Mouse (Mus musculus) hindbrain, embryonic 13.5 days (tissue): ENCODE measurements at regions not wholly inside any gene's neighbourhood (a gene's known extent, or its start where the extent isn't known, plus 50 kb on each side); places are given as distances from the start of the nearest gene placed in this dataset.
"Not testable (repeated sequence)": the region's sequence is repeated elsewhere in the genome, so short reads cannot be mapped to it uniquely, and the experiment has no call there.

Source experiments
- ATAC-seq: fragments of 200-750 bp; cut with Nextera tagmentation; 2 replicates; pipeline ENCODE4 v1.8.0; 2017; ENCODE audit warnings: moderate TSS enrichment; ENCODE audit not compliant: low FRiP score
- H3K27ac ChIP-seq: fragments of 300-500 bp; sonication (generic); 2 replicates; pipeline ENCODE4 v1.5.1; 2015; ENCODE audit warnings: inconsistent platforms, mild to moderate bottlenecking, moderate library complexity
- H3K27me3 ChIP-seq: fragments of 300-500 bp; sonication (generic); 2 replicates; pipeline ENCODE4 v1.6.1; 2015; ENCODE audit warnings: mild to moderate bottlenecking, inconsistent platforms
- H3K36me3 ChIP-seq: fragments of 300-500 bp; sonication (generic); 2 replicates; pipeline ENCODE4 v1.6.1; 2015; ENCODE audit warnings: mild to moderate bottlenecking, inconsistent platforms
- H3K4me1 ChIP-seq: fragments of 300-500 bp; sonication (generic); replicated peaks from 2 replicates; pipeline ENCODE4 v1.6.1; 2015; ENCODE audit warnings: inconsistent platforms
- H3K4me2 ChIP-seq: fragments of 300-500 bp; sonication (generic); 2 replicates; pipeline ENCODE4 v1.6.1; 2015; ENCODE audit warnings: inconsistent platforms, mild to moderate bottlenecking, moderate library complexity
- H3K4me3 ChIP-seq: fragments of 300-500 bp; sonication (generic); 2 replicates; pipeline ENCODE4 v1.5.1; 2015; ENCODE audit warnings: mild to moderate bottlenecking, inconsistent platforms
- H3K9ac ChIP-seq: fragments of 300-500 bp; sonication (generic); 2 replicates; pipeline ENCODE4 v1.6.1; 2015; ENCODE audit warnings: mild to moderate bottlenecking, inconsistent platforms
- H3K9me3 ChIP-seq: fragments of 300-500 bp; sonication (generic); 2 replicates; pipeline ENCODE4 v1.6.1; 2016; ENCODE audit warnings: inconsistent platforms
- WGBS: fragments of 180-500 bp; shearing (Covaris S2); methylation state at CpG from one replicate; pipeline ENCODE4 v1.1.7; 2015; 5-methylcytosine and 5-hydroxymethylcytosine counted together

- no peak for ATAC-seq
- H3K4me2 ChIP-seq: no peak overlapping the region
- no peaks in the 10 kb centered on the region for H3K9me3 ChIP-seq
- no peak overlapping the region for H3K4me3 ChIP-seq
- H3K36me3 ChIP-seq: no peaks in the 10 kb centered on the region
- H3K4me1 ChIP-seq: no peaks in the 10 kb centered on the region
- H3K27ac ChIP-seq: no peak overlapping the region
- WGBS: 89% methylated on average over 7 of the region's 7 CpGs
- no peaks in the 10 kb centered on the region for H3K27me3 ChIP-seq
- H3K9ac ChIP-seq: no peak overlapping the region
These were observed 51.7 kb upstream of the Fam174b start for GRCm38 (mm10) chr7:73688451-73688850.

- not testable (repeated sequence) for H3K9ac ChIP-seq, H3K27me3 ChIP-seq, H3K4me2 ChIP-seq, H3K36me3 ChIP-seq, H3K9me3 ChIP-seq, H3K27ac ChIP-seq, ATAC-seq, H3K4me1 ChIP-seq, H3K4me3 ChIP-seq
- 93% methylated on average over 17 of the region's 17 CpGs for WGBS
These were observed 53.9 kb upstream of the Fam174b start for GRCm38 (mm10) chr7:73686245-73686644.

GRCm38 (mm10) chr7:73682756-73683155 lies 57.3 kb upstream of the Fam174b start:
- no peak for ATAC-seq
- peaks cover 7% of the 10 kb centered on the region for H3K4me1 ChIP-seq
- H3K36me3 ChIP-seq: no peaks in the 10 kb centered on the region
- H3K9ac ChIP-seq: no peak overlapping the region
- no peak overlapping the region for H3K4me3 ChIP-seq
- H3K27me3 ChIP-seq: no peaks in the 10 kb centered on the region
- no peaks in the 10 kb centered on the region for H3K9me3 ChIP-seq
- no peak overlapping the region for H3K4me2 ChIP-seq
- H3K27ac ChIP-seq: peak overlapping the region; percentile 5; the same call in 1 of the 2 replicates
- 26% methylated on average over 5 of the region's 5 CpGs for WGBS

- no peaks in the 10 kb centered on the region for H3K27me3 ChIP-seq
- H3K36me3 ChIP-seq: no peaks in the 10 kb centered on the region
- no peak overlapping the region for H3K9ac ChIP-seq
- no peak overlapping the region for H3K4me3 ChIP-seq
- H3K4me1 ChIP-seq: no peaks in the 10 kb centered on the region
- no peak for ATAC-seq
- 70% methylated on average over 4 of the region's 4 CpGs for WGBS
- H3K9me3 ChIP-seq: no peaks in the 10 kb centered on the region
- H3K4me2 ChIP-seq: no peak overlapping the region
- no peak overlapping the region for H3K27ac ChIP-seq
These were observed 69.5 kb upstream of the Fam174b start for GRCm38 (mm10) chr7:73670598-73670997.

- Histone ChIP-seq H3K4me3 (no peak overlapping the region), H3K27ac (no peak overlapping the region), H3K4me1 (no peaks in the 10 kb centered on the region; the same call in 1 of the 2 replicates), H3K9me3 (no peaks in the 10 kb centered on the region), H3K36me3 (no peaks in the 10 kb centered on the region), H3K27me3 (no peaks in the 10 kb centered on the region), H3K9ac (no peak overlapping the region), H3K4me2 (no peak overlapping the region)
- ATAC-seq: no peak
- 82% methylated on average over 2 of the region's 2 CpGs for WGBS
These were observed 71.3 kb upstream of the Fam174b start for GRCm38 (mm10) chr7:73668791-73669190.

- ATAC-seq: no peak
- WGBS: 76% methylated on average over 14 of the region's 14 CpGs
- no peaks in the 10 kb centered on the region for H3K9me3 ChIP-seq
These were observed 73.0 kb upstream of the Fam174b start for GRCm38 (mm10) chr7:73666921-73667675.

GRCm38 (mm10) chr7:73664962-73665361 lies 75.1 kb upstream of the Fam174b start:
- Histone ChIP-seq H3K36me3 (no peaks in the 10 kb centered on the region), H3K9ac (no peak overlapping the region), H3K27ac (no peak overlapping the region), H3K4me3 (no peak overlapping the region), H3K27me3 (no peaks in the 10 kb centered on the region), H3K9me3 (no peaks in the 10 kb centered on the region), H3K4me2 (no peak overlapping the region), H3K4me1 (no peaks in the 10 kb centered on the region; the same call in 1 of the 2 replicates)
- no peak for ATAC-seq
- 52% methylated on average over 6 of the region's 6 CpGs for WGBS

More at GRCm38 (mm10) chr7:73666921-73667675, 73.0 kb upstream of the Fam174b start:
- H3K4me1 ChIP-seq: no peaks in the 10 kb centered on the region; the same call in 1 of the 2 replicates
- H3K36me3 ChIP-seq: no peaks in the 10 kb centered on the region
- no peak overlapping the region for H3K4me3 ChIP-seq
- H3K4me2 ChIP-seq: no peak overlapping the region
- no peak overlapping the region for H3K27ac ChIP-seq
- H3K9ac ChIP-seq: no peak overlapping the region
- no peaks in the 10 kb centered on the region for H3K27me3 ChIP-seq

- WGBS: 85% methylated on average over 9 of the region's 9 CpGs
- no peak for ATAC-seq
These were observed 77.6 kb upstream of the Fam174b start for GRCm38 (mm10) chr7:73662536-73662935.

GRCm38 (mm10) chr7:73661901-73662300 lies 78.2 kb upstream of the Fam174b start:
- no peaks in the 10 kb centered on the region; the same call in 1 of the 2 replicates for H3K4me1 ChIP-seq
- WGBS: 87% methylated on average over 3 of the region's 3 CpGs
- ATAC-seq: no peak
- H3K36me3 ChIP-seq: no peaks in the 10 kb centered on the region
- H3K4me3 ChIP-seq: no peak overlapping the region
- H3K9ac ChIP-seq: no peak overlapping the region
- no peaks in the 10 kb centered on the region for H3K9me3 ChIP-seq
- no peaks in the 10 kb centered on the region for H3K27me3 ChIP-seq
- H3K4me2 ChIP-seq: no peak overlapping the region
- no peak overlapping the region for H3K27ac ChIP-seq

More at GRCm38 (mm10) chr7:73662536-73662935, 77.6 kb upstream of the Fam174b start:
- Histone ChIP-seq H3K36me3 (no peaks in the 10 kb centered on the region), H3K9me3 (no peaks in the 10 kb centered on the region), H3K9ac (no peak overlapping the region), H3K4me1 (no peaks in the 10 kb centered on the region; the same call in 1 of the 2 replicates), H3K27me3 (no peaks in the 10 kb centered on the region), H3K4me3 (no peak overlapping the region), H3K4me2 (no peak overlapping the region), H3K27ac (no peak overlapping the region)

GRCm38 (mm10) chr7:73659551-73659950 lies 80.6 kb upstream of the Fam174b start:
- no peak for ATAC-seq
- no peak overlapping the region for H3K4me2 ChIP-seq
- WGBS: 92% methylated on average over 5 of the region's 5 CpGs
- no peaks in the 10 kb centered on the region for H3K9me3 ChIP-seq
- no peaks in the 10 kb centered on the region for H3K27me3 ChIP-seq
- no peak overlapping the region for H3K9ac ChIP-seq
- H3K4me3 ChIP-seq: no peak overlapping the region
- H3K4me1 ChIP-seq: peaks cover 5% of the 10 kb centered on the region
- H3K27ac ChIP-seq: no peak overlapping the region
- no peaks in the 10 kb centered on the region for H3K36me3 ChIP-seq

GRCm38 (mm10) chr7:73657283-73657682 lies 82.8 kb upstream of the Fam174b start:
- 75% methylated on average over 7 of the region's 7 CpGs for WGBS
- Histone ChIP-seq H3K9me3 (no peaks in the 10 kb centered on the region), H3K9ac (no peak overlapping the region), H3K27ac (no peak overlapping the region), H3K4me2 (no peak overlapping the region), H3K36me3 (no peaks in the 10 kb centered on the region), H3K4me3 (no peak overlapping the region), H3K27me3 (peaks cover 6% of the 10 kb centered on the region; the same call in 1 of the 2 replicates), H3K4me1 (peaks cover 8% of the 10 kb centered on the region)
- ATAC-seq: no peak

GRCm38 (mm10) chr7:73656424-73656795 lies 83.7 kb upstream of the Fam174b start:
- H3K9me3 ChIP-seq, H3K27me3 ChIP-seq, H3K9ac ChIP-seq, H3K27ac ChIP-seq, H3K4me3 ChIP-seq, H3K4me1 ChIP-seq, H3K4me2 ChIP-seq, H3K36me3 ChIP-seq: not testable (repeated sequence)
- 0 out of 2 replicates have a peak, but pooled peaks have one; percentile 14 for ATAC-seq
- WGBS: 96% methylated on average over 16 of the region's 16 CpGs
